Comparison of ENCODE assay signal across 24 mouse cellular contexts in genomic region chr4:29913066-29913465, GRCm38 (mm10).
A peak's percentile ranks its signal among the peaks of the same experiment; 100 is the strongest.
DNase-seq lines count a peak whose midpoint lies in the region; ATAC-seq and TF ChIP-seq lines count a peak whose summit lies in the region.
"Had no signal": no experiment of that assay in that cellular context is flagged by ENCODE, and none has a peak within 500 bp of the region (broad histone marks: within the 10 kb centered on the region; RNA-seq: fewer than 3 reads in every experiment).

No protein-coding gene starts in this region.

- H3K4me3 ChIP-seq in kidney, postnatal 0 days (replicated peaks; ENCODE audit: low read depth, low read length) = no peak overlapping the region
- no peak overlapping the region for H3K4me3 ChIP-seq in kidney, adult 2 months (ENCODE audit: insufficient read depth, low read depth, low read length)
- H3K4me3 ChIP-seq in forebrain, embryonic 11.5 days (ENCODE audit: low read depth, low read length) = no peak overlapping the region

- H3K36me3 ChIP-seq in kidney, postnatal 0 days (ENCODE audit: insufficient read depth, low read length) = no peaks in the 10 kb centered on the region
- H3K36me3 ChIP-seq in kidney, adult 2 months (ENCODE audit: control insufficient read depth, insufficient read depth, low read length) = no peaks in the 10 kb centered on the region
- no peaks in the 10 kb centered on the region for H3K36me3 ChIP-seq in forebrain, embryonic 11.5 days (ENCODE audit: control insufficient read depth, insufficient read depth, low read length)
- H3K36me3 ChIP-seq: G1E had no signal

- H3K4me1 ChIP-seq in kidney, postnatal 0 days (replicated peaks; ENCODE audit: insufficient read depth, low read length) = no peaks in the 10 kb centered on the region
- H3K4me1 ChIP-seq in kidney, adult 2 months (ENCODE audit: control insufficient read depth, insufficient read depth, low read length) = no peaks in the 10 kb centered on the region
- no peaks in the 10 kb centered on the region for H3K4me1 ChIP-seq in forebrain, embryonic 11.5 days (replicated peaks; ENCODE audit: control insufficient read depth, insufficient read depth, low read length)

- H3K27ac ChIP-seq in kidney, postnatal 0 days = no peak overlapping the region
- H3K27ac ChIP-seq in kidney, adult 2 months (ENCODE audit: insufficient read depth, low read depth, low read length) = no peak overlapping the region
- H3K27ac ChIP-seq in forebrain, embryonic 11.5 days (ENCODE audit: low read depth, low read length) = no peak overlapping the region

- H3K9ac ChIP-seq in kidney, postnatal 0 days (ENCODE audit: low read depth, low read length) = no peak overlapping the region
- H3K9ac ChIP-seq in forebrain, embryonic 11.5 days (ENCODE audit: low read length) = no peak overlapping the region

- H3K27me3 ChIP-seq in kidney, postnatal 0 days (ENCODE audit: insufficient read depth, low read length) = no peaks in the 10 kb centered on the region
- no peaks in the 10 kb centered on the region for H3K27me3 ChIP-seq in kidney, adult 2 months (replicated peaks; ENCODE audit: control insufficient read depth, insufficient read depth, low read length)
- H3K27me3 ChIP-seq in forebrain, embryonic 11.5 days (ENCODE audit: control insufficient read depth, insufficient read depth, low read length) = no peaks in the 10 kb centered on the region
- H3K27me3 ChIP-seq: CH12.LX, Patski had no signal

- no peak for TF ChIP-seq POLR2A in kidney, adult 2 months (IDR thresholded peaks at IDR 0.05; ENCODE audit: low read depth, low read length)

- no peak overlapping the region for H3K4me2 ChIP-seq in kidney, postnatal 0 days (ENCODE audit: low read length)
- no peak overlapping the region for H3K4me2 ChIP-seq in forebrain, embryonic 11.5 days (ENCODE audit: low read depth, low read length, severe bottlenecking)

- H3K9me3 ChIP-seq in kidney, postnatal 0 days (replicated peaks; ENCODE audit: low read length) = no peaks in the 10 kb centered on the region
- H3K9me3 ChIP-seq in forebrain, embryonic 11.5 days (ENCODE audit: control insufficient read depth, low read length) = no peaks in the 10 kb centered on the region
- H3K9me3 ChIP-seq: G1E had no signal

- TF ChIP-seq CTCF in kidney, postnatal 0 days (IDR thresholded peaks at IDR 0.05; ENCODE audit: low read depth) = no peak
- no peak for TF ChIP-seq CTCF in kidney, adult 2 months (conservative IDR thresholded peaks at IDR 0.05; ENCODE audit: insufficient read depth, insufficient read length, low read depth, low read length)

- peak; percentile 58 for DNase-seq in kidney, postnatal 0 days (ENCODE audit: low spot score)
- DNase-seq in kidney, adult 9 months = no peak
- DNase-seq in kidney, postnatal 14 days = peak; percentile 6
- no peak for DNase-seq in kidney, adult 2 months
- DNase-seq in 3T3-L1 (ENCODE audit: low read depth, low spot score) = peak; percentile 7
- peak; percentile 95 for DNase-seq in Muller cell, postnatal 12 days (ENCODE audit: inconsistent ontology term)
- DNase-seq in thymus, postnatal 10 days (ENCODE audit: low spot score in 2 of 2) = no peak
- no peak for DNase-seq in forebrain, embryonic 11.5 days (ENCODE audit: low spot score)
- DNase-seq: adrenal gland, adult 2 months; adrenal gland, adult 8-10 months; adrenal gland, postnatal 10 days; adrenal gland, postnatal 14 days; adrenal gland, postnatal 25 days; adrenal gland, postnatal 36 days; B cell, adult 2 months; cerebellum, adult 11 months; cerebellum, adult 11-12 months; cerebellum, adult 18-20 months; cerebellum, adult 2 months had no signal

- ATAC-seq in kidney, postnatal 0 days (replicated peaks; ENCODE audit: low FRiP score, low read depth) = no peak
- ATAC-seq in forebrain, embryonic 11.5 days (replicated peaks; ENCODE audit: low FRiP score) = no peak
- ATAC-seq: activated CD4-positive, CD25-positive, alpha-beta regulatory T cell, adult 4 months; CD4-positive, CD25-positive, alpha-beta regulatory T cell, adult 4 months; Patski had no signal

Comparison
In these comparisons a context has a peak if more than half of its experiments do, and no peak if none do; other contexts are left out.
1. DNase-seq: peak in kidney, postnatal 0 days (single experiment), kidney, postnatal 14 days (single experiment), 3T3-L1 (single experiment) and Muller cell, postnatal 12 days (single experiment); none in kidney, adult 9 months (single experiment), kidney, adult 2 months (single experiment), thymus, postnatal 10 days (0 of 2) and forebrain, embryonic 11.5 days (single experiment).